Comparison of ENCODE assay signal across 8 mouse cellular contexts in genomic region chr16:13940847-13941395, GRCm38 (mm10). TPM values are rescaled to one million over a fixed set of nuclear protein-coding genes. Genes with fewer than 3 reads are reported as not detected.
A peak's percentile ranks its signal among the peaks of the same experiment; 100 is the strongest.
DNase-seq lines count a peak whose midpoint lies in the region; ATAC-seq lines count a peak whose summit lies in the region.

No protein-coding gene starts in this region.

- no peaks in the 10 kb centered on the region for H3K36me3 ChIP-seq in limb, embryonic 13.5 days
- no peaks in the 10 kb centered on the region for H3K36me3 ChIP-seq in stomach, embryonic 15.5 days

- no peaks in the 10 kb centered on the region for H3K9me3 ChIP-seq in limb, embryonic 13.5 days
- H3K9me3 ChIP-seq in stomach, embryonic 15.5 days = no peaks in the 10 kb centered on the region

- no peak for DNase-seq in frontal cortex, postnatal 14 days (ENCODE audit: low spot score in 2 of 2)
- peak; percentile 39 for DNase-seq in right cerebral cortex, postnatal 4 days
- DNase-seq in right cerebral cortex, adult 18-20 months = no peak
- no peak for DNase-seq in spleen, adult 12 weeks (ENCODE audit: low spot score)
- DNase-seq in cerebellum, adult 8-10 months = no peak

- ATAC-seq in frontal cortex, adult (ENCODE audit: low TSS enrichment) = peak; percentile 36
- peak; percentile 67; the same call in 1 of the 2 replicates for ATAC-seq in limb, embryonic 13.5 days (ENCODE audit: low FRiP score, low read depth)
- peak; percentile 76 for ATAC-seq in stomach, embryonic 15.5 days (ENCODE audit: insufficient read depth, low FRiP score, low read depth)

- H3K4me1 ChIP-seq in limb, embryonic 13.5 days = no peaks in the 10 kb centered on the region
- peaks cover 5% of the 10 kb centered on the region; the same call in 1 of the 2 replicates for H3K4me1 ChIP-seq in stomach, embryonic 15.5 days

- H3K9ac ChIP-seq in limb, embryonic 13.5 days = peak overlapping the region; percentile 73
- peak overlapping the region; percentile 39; the same call in 1 of the 2 replicates for H3K9ac ChIP-seq in stomach, embryonic 15.5 days

- H3K27me3 ChIP-seq in limb, embryonic 13.5 days = peaks cover 19% of the 10 kb centered on the region
- 0 out of 2 replicates have a peak, but pooled peaks cover 3% of the 10 kb centered on the region for H3K27me3 ChIP-seq in stomach, embryonic 15.5 days (replicated peaks)

- peak overlapping the region; percentile 55 for H3K4me3 ChIP-seq in limb, embryonic 13.5 days
- peak overlapping the region; percentile 60 for H3K4me3 ChIP-seq in stomach, embryonic 15.5 days (replicated peaks)

- no peak overlapping the region for H3K27ac ChIP-seq in limb, embryonic 13.5 days
- H3K27ac ChIP-seq in stomach, embryonic 15.5 days = no peak overlapping the region

- WGBS in limb, embryonic 13.5 days = 2% methylated on average over 34 of the region's 34 CpGs
- WGBS in stomach, embryonic 15.5 days = 3% methylated on average over 34 of the region's 34 CpGs

- H3K4me2 ChIP-seq in limb, embryonic 13.5 days (replicated peaks) = peak overlapping the region; percentile 98
- H3K4me2 ChIP-seq in stomach, embryonic 15.5 days = peak overlapping the region; percentile 95

RNA-seq across cellular contexts. Expression of gene Mpv17l, which starts 38.0 kb away (rescaled TPM):
- 3.4 and 5.2 TPM in 2 replicates for polyA plus RNA-seq in limb, embryonic 13.5 days (2015; fragmentation: Nextera tagmentation; extraction: Ambion mirVana)
- polyA plus RNA-seq in stomach, embryonic 15.5 days (2015; fragmentation: Nextera tagmentation; extraction: Ambion mirVana) = 15.4 and 17.6 TPM in 2 replicates

RNA-seq across cellular contexts. Expression of gene Pdxdc1, which starts 38.0 kb away (rescaled TPM):
- 110 and 111 TPM in 2 replicates for polyA plus RNA-seq in limb, embryonic 13.5 days (2015; fragmentation: Nextera tagmentation; extraction: Ambion mirVana)
- polyA plus RNA-seq in stomach, embryonic 15.5 days (2015; fragmentation: Nextera tagmentation; extraction: Ambion mirVana) = 96.8 and 108 TPM in 2 replicates

RNA-seq across cellular contexts. Expression of gene 2900011O08Rik, which starts 45.5 kb away (rescaled TPM):
- polyA plus RNA-seq in limb, embryonic 13.5 days (2015; fragmentation: Nextera tagmentation; extraction: Ambion mirVana) = 7.3 and 7.7 TPM in 2 replicates
- 1.7 and 2.4 TPM in 2 replicates for polyA plus RNA-seq in stomach, embryonic 15.5 days (2015; fragmentation: Nextera tagmentation; extraction: Ambion mirVana)

RNA-seq across cellular contexts. Expression of gene Ifitm7, which starts 45.8 kb away (rescaled TPM):
- polyA plus RNA-seq in limb, embryonic 13.5 days (2015; fragmentation: Nextera tagmentation; extraction: Ambion mirVana) = 0.08 and 0.19 TPM in 2 replicates
- polyA plus RNA-seq in stomach, embryonic 15.5 days (2015; fragmentation: Nextera tagmentation; extraction: Ambion mirVana) = not detected in 2 replicates
